Mouse (Mus musculus): ENCODE data around the gene Cbx3.
"Not testable (repeated sequence)": the region's sequence is repeated elsewhere in the genome, so short reads cannot be mapped to it uniquely, and the experiment has no call there.

The Cbx3 gene

DNA sequence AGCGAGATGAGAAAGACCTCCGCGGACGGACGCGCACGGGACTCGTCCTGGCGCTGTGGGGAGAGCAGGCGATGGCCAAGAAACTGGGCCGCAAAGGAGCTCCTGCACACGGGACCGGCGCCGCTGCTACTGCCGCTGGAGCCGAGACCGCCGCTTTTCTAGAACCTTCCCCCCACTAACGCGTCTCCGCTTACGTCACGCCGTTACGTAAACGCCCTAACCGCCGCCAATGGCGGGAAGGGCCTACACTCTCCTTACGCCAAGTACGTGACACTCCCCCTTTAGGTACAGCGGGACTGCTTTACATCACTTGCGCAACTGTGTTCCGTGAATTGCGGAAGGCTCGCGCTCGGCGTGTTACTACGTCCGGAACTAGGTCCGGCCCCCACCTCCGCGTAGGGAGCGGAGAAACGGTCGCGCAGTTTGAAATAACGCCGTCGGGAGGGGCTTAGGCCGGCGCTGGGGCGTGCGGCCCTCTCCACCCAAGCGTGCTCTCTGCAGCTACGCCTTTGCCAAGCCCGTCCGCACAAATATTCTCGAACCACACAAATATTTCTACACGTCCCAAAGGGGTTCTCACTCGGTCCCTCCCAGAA, 347 bp upstream of the Cbx3 start, which contains the start of gene Hnrnpa2b1:
TSS of gene Hnrnpa2b1 (minus strand) at position 180 of the 596 bp plus-strand sequence.
- DNase-seq (ENCODE audit: low spot score), result peak; percentile 99

DNA sequence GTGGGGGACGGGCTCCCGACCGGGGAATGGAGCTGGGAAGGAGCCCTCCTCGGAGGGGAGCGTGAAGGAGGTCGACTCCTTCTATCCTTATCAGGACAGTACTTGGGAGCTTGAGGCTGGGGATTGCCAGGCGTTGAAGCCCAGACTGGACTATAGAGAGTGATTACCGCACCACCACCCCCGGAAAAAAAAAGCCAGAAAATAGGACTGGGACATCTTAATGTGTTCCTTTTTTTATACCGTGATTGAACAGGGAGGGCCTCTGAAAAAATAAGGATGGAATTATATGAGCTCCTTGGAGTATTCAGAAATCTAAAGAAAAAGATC, 982 bp downstream of the Cbx3 start:
- DNase-seq (ENCODE audit: low spot score), result no peak

DNA sequence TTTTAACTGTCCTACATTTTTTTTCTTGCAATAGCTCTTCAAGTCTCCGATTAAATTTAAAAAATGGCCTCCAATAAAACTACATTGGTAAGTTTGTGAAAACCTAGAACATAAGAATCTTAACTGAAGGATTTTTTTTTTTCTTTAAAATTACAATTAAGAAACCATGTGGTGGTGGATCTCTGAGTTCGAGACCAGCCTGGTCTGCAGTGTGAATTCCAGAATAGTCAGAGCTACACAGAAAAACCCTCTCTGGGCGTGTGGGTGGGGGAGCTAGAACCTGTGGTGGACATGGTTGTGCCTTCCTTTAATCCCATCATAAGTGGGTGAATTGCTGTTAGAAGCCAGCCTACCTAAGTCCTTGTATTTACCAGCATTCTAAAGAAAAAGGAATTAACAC, 1.6 kb downstream of the Cbx3 start:
- no peak for DNase-seq (ENCODE audit: low spot score)

DNA sequence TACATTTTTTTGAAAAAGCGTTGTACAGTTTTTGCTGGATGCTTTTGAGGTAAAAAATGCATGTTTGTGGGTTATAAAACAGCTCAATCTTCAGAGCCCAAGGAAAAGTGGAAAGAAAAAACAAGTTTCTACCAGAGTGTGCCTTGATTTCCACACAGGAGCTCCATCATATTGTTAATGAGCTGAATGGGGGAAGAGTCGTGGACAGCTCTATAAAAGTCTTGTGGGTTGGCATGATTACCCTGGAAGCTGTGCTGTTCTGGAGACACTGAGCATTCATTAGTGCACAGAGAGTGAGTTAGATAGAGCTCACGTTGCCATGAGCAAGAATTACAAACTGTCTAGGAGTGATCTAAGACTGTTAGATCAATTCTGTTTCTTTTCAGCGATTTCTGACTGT, 2.1 kb downstream of the Cbx3 start:
- no peak for DNase-seq (ENCODE audit: low spot score)

DNA sequence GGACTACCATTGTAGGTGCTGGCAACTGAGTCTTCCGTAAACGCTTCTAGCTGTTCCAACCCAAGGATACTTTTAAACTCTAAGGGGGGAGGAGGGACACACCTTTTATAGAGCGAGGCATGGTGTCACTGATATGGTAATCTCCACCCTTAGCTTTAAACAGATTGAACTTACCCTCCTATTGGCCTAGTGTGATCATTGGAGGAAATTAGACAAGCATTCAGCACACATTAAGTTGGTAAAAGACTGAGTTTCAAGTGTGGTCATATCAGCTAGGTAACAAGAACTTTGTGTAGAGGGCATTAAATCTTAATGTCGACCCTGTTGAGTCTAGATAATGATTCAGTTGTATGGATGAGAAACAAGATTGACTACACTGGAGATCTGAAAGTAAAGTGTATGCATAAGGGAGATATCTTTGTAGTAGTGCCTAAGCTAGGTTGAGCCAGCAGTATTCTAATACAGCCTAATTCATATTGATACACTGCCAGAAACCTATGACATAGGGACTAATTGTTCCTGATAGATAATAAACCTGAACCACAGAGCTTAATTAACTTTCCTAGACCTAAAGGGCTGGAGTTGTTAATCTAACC, 9.1 kb downstream of the Cbx3 start:
- no peak for DNase-seq (ENCODE audit: low spot score)

DNA sequence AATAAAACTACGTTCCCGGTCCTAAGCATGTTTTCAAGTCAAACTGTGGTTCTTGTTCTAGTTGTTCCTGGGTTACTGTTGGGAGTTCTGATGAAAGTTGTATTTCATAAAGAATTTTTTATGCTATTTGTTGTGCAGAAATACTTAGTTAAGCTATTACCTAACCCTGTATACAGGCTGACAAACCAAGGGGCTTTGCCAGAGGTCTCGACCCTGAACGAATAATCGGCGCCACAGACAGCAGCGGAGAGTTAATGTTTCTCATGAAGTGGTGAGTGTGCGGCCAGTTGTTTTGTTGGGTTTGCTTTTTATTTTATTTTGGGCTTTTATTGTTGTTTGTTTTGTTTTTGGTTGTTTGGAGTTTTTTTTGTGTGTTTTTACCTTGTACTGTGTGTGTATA, 11.4 kb downstream of the Cbx3 start:
- DNase-seq (ENCODE audit: low spot score), result no peak

DNA sequence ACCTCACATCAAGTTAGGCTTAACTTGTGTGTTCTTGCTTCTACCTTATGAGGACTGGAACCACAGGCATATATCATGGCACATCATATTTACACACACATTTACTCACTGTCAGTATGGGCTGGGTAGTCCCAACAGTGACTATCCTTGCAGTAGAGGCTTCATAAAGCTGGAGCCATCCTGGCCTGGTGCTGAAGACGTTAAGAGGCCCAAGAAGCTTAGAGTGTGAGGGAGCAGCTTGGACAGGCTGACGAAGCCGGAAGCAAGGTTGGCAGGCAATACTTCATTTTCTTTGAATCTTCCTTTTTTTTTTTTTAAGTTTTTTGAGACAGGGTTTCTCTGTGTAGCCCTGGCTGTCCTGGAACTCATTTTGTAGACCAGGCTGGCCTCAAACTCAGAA, 13.7 kb downstream of the Cbx3 start:
- DNase-seq (ENCODE audit: low spot score), result no peak

DNA sequence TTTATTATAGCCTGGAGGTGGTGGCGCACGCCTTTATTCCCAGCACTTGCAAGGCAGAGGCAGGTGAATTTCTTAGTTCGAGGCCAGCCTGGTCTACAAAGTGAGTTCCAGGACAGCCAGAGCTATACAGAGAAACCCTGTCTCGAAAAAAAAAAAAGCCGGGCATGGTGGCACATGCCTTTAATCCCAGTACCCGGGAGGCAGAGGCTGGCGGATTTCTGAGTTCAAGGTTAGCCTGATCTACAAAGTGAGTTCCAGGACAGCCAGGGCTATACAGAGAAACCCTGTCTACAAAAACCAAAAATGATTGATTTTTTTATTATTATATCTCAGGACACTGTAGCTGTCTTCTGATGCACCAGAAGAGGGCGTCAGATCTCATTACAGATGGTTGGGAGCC, 14.4 kb downstream of the Cbx3 start:
- DNase-seq (ENCODE audit: low spot score), result not testable (repeated sequence)

DNA sequence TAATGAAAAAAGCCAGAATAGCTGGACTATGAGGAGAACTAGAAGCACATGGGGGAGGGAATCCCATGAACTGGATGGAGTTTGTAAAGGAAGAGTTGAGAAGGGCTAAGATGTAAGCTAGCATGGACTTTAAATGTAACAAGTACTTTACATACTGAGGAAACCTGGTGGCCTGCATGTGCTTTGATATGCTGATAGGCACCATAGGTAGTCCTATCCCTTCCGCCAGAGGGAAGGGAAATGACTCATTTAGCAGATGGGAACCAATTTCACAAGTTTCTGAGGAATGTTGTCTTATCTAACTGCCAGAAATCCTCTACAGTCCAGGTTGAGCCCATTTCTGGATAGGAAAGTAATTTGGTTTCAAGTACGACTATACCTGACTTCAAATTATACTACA, 15.5 kb downstream of the Cbx3 start:
- DNase-seq (ENCODE audit: low spot score), result no peak

DNA sequence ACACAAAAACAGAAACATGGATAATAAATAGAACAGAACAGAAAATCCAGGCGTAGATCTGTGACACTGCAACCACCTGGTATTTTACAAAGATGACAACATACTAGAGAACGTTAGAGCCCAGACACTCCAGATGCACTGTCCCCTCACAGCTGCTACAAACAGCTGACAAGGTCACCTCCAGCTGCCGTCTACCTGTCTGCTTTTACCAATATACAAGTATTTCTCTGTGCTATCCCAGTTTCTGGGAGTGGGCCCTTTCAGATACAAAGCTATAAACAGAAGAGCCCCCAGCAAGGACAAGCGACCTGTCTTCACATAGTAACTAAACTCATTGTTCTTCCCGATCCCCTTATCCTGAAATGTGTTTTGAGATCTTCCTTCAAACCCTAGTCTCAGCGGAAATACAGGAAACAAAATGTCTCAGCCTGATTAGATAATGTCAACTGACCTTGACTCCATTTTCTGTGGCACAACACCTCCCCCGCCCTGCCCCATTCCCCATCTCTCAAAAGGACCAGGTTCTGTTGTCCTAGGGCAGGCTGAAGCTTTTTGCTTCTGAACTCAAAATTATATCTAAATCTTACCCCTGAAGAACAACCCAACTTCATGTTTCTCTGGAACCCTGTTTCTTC, 16.0 kb downstream of the Cbx3 start:
- no peak for DNase-seq (ENCODE audit: low spot score)

DNA sequence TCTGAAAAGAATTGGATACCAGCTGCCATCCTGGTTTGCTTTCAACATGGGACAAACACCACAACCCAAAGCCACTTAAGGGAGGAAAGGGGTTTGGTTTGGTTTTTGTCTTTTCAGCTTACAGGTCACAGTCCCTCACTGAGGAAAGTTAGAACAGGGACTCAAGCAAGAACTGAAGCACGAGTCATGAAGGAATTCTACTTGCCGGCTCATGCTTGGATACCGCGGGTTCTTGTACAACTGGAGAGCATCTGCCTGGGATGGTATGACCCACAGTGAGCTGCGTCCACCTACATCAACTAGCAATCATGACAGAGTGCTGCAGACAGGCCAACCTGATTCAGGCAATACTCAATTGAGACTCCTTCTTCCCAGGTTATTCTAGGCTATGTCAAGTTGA, 16.6 kb downstream of the Cbx3 start:
- no peak for DNase-seq (ENCODE audit: low spot score)

DNA sequence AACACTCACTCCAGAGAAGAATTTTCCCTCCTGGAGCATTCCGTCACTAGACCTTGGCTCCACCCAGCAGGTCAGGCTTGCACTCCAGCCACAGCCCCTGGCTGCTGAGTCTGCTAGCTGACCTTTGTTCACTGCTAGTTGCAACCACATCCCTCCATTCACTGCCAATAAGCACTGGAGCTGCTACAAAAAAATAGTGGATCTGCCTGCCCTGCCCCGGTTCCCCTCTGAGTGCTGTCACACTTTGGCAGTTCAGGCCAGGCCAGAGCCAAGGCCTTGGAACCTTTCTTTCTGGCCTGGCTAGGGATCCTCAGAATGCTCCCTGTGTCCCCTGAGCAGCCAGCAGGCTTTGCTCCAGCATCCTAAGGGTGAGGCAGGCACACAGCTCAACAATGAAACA, 19.6 kb downstream of the Cbx3 start:
- DNase-seq (ENCODE audit: low spot score), result peak; percentile 16

DNA sequence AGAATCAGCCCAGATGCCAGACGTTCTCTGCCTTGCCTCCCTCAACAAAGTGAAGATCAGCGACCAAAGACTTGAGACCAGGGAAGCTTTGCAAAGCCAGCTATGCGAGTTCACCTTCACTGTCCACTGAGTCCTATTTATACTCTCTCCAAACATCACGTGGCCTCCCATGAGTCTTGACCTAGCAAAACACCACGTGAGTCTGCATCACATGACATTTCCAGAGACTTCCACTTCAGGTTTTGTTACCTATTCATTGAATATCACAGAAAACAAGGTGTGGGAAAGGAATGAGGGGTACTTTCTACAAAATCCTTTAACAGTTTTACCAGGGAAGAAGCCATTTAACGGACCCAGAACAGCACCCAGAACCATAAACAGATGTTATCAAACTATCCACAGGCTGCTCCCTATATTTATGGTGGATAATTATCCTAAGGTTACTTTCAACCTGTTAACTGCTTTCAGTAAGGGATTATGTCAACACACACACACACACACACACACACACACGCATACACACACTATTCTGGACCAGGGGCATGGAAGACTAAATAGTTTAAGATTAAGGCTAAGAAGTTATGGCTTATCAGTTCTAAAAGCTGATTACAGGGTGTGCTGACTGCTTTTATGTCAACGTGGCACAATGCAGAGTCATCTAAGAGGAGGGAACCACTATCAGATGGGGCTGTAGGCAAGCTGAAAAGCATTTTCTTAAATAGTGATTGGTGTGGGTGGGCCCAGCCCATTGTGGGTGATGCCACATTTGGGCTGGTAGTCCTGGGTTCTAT, 27.4 kb downstream of the Cbx3 start:
- DNase-seq (ENCODE audit: low spot score), result no peak

DNA sequence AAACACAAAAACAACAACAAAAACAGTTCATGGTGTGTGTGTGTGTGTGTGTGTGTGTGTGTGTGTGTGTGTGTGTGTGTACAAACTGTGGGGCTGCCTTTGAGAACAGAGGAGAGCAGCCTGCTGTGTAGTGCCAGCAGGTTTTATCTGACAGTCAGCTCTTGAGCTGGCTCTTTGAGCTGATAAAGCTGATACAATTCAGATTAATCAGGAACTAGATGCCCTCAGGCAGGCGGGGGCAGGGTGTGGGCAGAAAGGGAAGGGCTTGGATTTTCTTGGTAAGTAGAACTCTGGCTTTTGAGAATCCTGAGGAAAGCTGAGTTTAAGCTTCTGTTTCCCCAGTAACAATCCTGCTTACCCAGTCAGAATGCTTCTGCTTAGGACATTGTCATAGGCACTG, 35.5 kb downstream of the Cbx3 start:
- DNase-seq (ENCODE audit: low spot score), result no peak

DNA sequence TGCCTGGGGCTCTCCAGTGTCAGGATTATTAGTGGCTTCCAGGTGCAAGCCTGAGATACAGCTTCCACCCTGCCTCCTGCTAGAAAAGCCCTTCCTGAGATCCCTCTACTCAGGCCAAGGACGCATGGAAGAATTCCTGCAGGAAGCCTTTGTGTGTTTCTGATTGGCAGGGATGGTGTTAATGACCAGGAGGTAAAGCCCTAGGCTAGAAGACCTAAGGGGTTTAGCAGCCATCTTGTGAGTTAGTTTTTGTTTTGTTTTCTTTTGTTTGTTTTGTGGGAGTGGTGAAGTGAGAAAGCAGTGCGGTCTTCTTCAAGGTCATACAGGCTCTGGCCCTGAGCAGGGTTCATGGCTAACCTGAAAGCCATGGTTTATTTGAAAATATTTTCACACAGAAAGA, 37.4 kb downstream of the Cbx3 start:
- DNase-seq (ENCODE audit: low spot score), result no peak

DNA sequence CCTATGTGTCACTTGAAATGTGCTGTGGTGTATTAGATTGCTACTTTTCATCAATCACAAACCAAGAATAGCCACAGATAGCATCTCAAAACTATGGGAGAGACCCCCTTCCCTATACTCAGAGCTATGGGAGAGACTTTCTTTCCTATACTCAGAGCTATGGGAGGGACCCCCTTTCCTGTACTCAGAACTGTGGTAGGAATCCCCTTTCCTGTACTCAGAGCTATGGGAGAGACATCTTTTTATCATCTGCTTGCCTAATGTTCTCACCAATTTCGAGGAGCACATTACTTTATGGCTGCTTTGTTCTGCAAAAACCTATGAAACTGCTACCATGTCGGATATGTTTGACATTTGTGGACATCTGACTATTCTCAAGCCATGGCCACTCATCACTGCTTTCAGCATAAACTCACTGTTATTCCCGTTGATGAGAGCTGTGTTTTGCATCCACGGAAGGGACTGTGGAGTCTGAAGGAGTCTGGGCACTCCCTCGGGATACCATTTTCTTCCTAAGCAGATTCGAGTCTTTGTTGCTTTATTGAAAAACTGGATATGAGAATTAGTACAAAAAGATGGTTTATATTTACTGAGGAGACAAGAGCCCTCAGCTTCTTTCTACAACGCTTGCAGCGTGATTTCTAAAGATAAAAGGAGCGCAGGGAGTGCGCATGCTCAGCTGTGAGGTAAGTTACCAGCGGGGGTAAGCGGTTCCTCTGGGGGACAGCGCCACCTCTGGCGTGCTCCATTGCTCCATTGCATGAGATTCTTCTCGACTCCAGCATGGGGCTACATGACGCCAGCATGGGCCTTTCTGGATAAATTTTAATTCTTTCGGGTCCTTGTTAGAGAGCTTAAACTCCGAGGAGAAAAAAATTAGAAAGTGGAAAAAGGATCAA, 38.8 kb downstream of the Cbx3 start:
- DNase-seq (ENCODE audit: low spot score), result peak; percentile 84

DNA sequence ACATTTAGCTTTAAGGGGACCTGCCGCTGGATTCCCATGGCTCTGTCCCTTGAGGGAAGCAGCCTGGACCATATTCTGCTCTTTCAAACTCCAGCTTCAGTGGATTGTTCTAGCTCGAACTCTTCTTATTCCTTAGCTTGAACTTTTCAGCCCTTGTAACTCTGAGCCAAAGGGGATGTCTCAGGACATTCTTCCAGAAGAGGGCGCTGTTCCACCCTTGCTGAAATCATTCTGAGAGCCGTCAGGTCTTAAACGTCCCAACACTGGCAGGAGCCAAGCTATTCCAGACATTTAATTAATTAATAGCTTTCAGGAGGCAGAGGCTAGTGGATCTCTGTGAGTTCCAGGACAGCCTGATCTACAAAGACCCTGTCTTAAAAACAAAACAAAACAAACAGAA, 39.9 kb downstream of the Cbx3 start:
- DNase-seq (ENCODE audit: low spot score), result peak; percentile 68

DNA sequence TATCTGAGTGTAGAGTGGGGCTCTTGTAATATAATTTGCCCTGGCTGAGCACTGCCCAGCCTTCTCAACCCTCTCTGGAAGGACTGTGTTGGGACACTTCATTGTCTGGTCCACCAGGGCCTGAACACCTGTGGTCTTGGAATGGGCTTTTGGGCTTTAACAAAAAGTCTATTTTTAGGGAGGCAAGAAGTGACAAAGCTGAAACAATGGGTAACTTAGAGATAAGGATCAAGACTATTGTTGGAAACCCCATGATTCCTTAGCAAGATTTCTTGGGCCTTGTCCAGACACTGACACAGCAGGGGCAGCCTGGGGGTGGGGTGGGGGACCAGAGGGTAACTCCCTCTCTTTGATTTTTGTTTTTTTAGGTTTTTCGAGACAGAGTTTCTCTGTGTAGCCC, 40.8 kb downstream of the Cbx3 start:
- no peak for DNase-seq (ENCODE audit: low spot score)

DNA sequence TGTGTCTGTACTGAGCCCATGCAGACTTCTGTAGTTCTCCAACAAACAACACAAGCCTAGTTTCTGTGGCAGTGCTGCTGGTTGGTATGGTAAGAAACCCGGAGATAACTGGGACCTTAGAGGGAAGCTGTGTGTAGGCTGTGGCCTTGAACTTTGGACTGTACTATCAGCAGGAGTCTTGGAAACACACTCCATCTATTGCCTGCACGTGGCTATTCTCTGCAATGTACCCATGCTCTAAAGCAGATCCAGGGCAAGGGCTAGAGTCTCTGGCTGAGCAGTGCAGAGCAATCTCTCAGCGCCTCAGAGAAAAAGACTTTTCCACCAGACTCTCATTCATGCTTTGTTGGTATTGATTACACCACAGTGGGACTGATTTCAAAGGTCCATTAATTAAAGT, 43.6 kb downstream of the Cbx3 start:
- no peak for DNase-seq (ENCODE audit: low spot score)

DNA sequence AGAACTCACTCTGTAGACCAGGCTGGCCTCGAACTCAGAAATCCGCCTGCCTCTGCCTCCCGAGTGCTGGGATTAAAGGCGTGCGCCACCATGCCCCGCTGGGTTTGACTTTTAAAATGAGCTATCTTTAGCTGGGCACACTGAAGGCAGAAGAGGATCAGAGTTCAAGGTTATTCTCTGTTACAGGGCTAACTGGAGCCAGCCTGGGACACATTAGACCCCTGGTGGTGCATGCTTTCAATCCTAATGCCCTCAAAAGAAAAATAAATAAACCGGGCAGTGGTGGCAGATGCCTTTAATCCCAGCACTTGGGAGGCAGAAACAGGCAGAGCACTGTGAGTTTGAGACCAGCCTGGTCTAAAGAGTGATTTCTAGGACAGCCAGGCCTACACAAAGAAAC, 44.7 kb downstream of the Cbx3 start:
- DNase-seq (ENCODE audit: low spot score), result no peak

DNA sequence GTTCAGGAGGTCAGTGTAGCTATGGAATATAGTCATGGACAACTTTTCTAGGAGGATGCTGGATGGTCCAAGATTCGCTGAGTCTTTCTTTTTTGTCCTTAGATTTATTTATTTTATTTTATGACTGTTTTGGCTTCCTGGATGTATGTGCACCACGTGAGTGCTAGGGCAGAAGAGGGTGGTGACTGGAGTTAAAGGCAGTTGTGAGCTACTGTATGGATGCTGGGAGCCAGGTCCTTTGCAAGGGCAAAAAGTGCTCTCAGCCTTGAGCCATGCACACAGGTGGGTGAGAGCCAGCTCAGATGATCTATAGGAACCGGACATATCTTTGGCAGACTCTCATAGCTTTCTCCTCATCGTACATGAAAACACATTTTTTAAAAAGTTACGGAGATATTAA, 53.1 kb downstream of the Cbx3 start:
- no peak for DNase-seq (ENCODE audit: low spot score)

DNA sequence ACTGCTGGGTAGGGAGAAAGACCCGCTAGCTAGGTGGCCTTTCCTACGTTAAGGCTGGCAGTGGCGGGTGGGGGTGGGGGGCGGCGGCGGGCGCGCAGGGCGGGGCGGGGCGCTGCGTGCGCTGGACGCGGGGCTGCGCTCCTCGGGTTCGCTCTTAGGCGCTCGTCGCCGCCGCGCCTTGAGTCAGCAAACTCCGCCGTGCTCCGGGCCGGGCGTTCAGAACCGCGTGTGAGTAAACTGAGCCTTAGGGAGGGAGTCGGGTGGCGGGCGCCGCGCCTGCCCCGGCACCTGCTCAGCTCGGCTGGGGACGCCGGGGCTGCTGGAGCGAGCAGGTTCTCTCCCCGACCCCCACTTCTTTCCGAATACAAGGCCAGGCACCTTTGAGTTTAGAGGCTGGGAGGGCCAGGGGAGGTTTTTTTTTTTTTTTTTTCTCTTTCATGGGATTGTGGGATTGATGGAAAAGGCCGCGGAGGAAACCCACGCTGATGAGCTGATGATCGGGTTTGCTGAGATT, 53.7 kb downstream of the Cbx3 start, which contains the start of gene Snx10:
TSS of gene Snx10 (plus strand) at position 95 of the 514 bp plus-strand sequence.
- DNase-seq (ENCODE audit: low spot score), result peak; percentile 58

Data from MN1 (cell line).